Mouse (Mus musculus) C2C12 (cell line): ENCODE data around the gene A630076J17Rik.

ENCODE experiments used
- CEBPB ChIP-seq: IDR thresholded peaks from one replicate; pipeline ENCODE4 v1.6.1; 2011; ENCODE audit warnings: low read depth, mild to moderate bottlenecking, control low read depth, moderate library complexity
- CTCF ChIP-seq: IDR thresholded peaks from one replicate; pipeline ENCODE4 v1.5.1; 2011; ENCODE audit not compliant: control insufficient read depth, insufficient read depth, insufficient read length
- FOSL1 ChIP-seq: IDR thresholded peaks from one replicate; pipeline ENCODE4 v1.8.0; 2011; ENCODE audit warnings: mild to moderate bottlenecking, low read length; ENCODE audit not compliant: poor library complexity, insufficient read depth, severe bottlenecking
- MAX ChIP-seq: IDR thresholded peaks from one replicate; pipeline ENCODE4 v1.6.1; 2011; ENCODE audit warnings: mild to moderate bottlenecking, control low read depth
- MYOD1 ChIP-seq: IDR thresholded peaks from one replicate; pipeline ENCODE4 v1.6.1; 2011; ENCODE audit warnings: low read depth; ENCODE audit not compliant: control insufficient read depth, insufficient read length
- MYOG ChIP-seq: IDR thresholded peaks from one replicate; pipeline ENCODE4 v1.6.1; 2011; ENCODE audit not compliant: control insufficient read depth, insufficient read length; ENCODE audit errors: extremely low read depth
- USF1 ChIP-seq: IDR thresholded peaks from one replicate; pipeline ENCODE4 v1.6.1; 2011; ENCODE audit warnings: low read depth, mild to moderate bottlenecking, control low read depth, moderate library complexity

GRCm38 (mm10) chr3:107278479-107279269, 48.3 kb downstream of the A630076J17Rik start, which contains the start of gene Lamtor5:
- TF ChIP-seq MYOD1 (no peak), USF1 (peak; percentile 95), CTCF (no peak), MAX (peak; percentile 15), MYOG (no peak), CEBPB (no peak), FOSL1 (no peak)
